9 mouse cellular contexts compared by ENCODE assay signal in the genomic region with DNA sequence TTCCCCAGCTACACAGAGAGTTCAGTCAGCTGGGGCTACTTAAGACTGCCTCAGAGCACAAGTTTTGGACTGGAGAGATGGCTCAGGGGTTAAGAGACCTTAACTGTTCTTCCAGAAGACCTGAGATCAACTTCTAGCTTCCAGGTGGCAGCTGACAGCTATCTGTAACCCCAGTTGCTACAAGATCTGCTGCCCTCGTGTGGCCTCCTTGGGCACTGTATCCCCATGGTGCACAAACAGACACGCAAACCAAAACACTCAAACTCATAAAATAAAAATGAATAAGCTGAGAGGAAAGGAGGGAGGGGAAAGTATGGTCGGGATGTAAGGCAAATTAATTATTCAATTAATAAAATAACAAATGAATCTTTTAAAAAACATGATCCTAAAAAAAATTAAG. TPM values are rescaled to one million over a fixed set of nuclear protein-coding genes. Genes with fewer than 3 reads are reported as not detected.
DNase-seq lines count a peak whose midpoint lies in the region; ATAC-seq and TF ChIP-seq lines count a peak whose summit lies in the region.
"Had no signal": no experiment of that assay in that cellular context is flagged by ENCODE, and none has a peak within 500 bp of the region (broad histone marks: within the 10 kb centered on the region; RNA-seq: fewer than 3 reads in every experiment).

No protein-coding gene starts in this region.

- WGBS in lung, postnatal 0 days = 33% methylated on average over 3 of the region's 3 CpGs

- no peak for TF ChIP-seq EP300 in lung, postnatal 0 days (IDR thresholded peaks at IDR 0.05)

- no peak overlapping the region for H3K4me3 ChIP-seq in lung, postnatal 0 days (ENCODE audit: low read depth, low read length)

- intact Hi-C loops in heart, postnatal 14 days (cut with DNase I) = no loop called here
- intact Hi-C loops in heart, postnatal 25 days (cut with DNase I) = no loop called here

- H3K4me2 ChIP-seq in lung, postnatal 0 days (replicated peaks; ENCODE audit: low read depth, low read length) = no peak overlapping the region

- no peaks in the 10 kb centered on the region for H3K4me1 ChIP-seq in lung, postnatal 0 days (ENCODE audit: insufficient read depth, low read depth, low read length)

- no peak overlapping the region for H3K9ac ChIP-seq in lung, postnatal 0 days (replicated peaks; ENCODE audit: low read depth)

- H3K27me3 ChIP-seq in lung, postnatal 0 days (replicated peaks; ENCODE audit: insufficient read depth, low read length) = no peaks in the 10 kb centered on the region

- peak; percentile 16 to 40 for DNase-seq in heart, postnatal 14 days
- no peak for DNase-seq in heart, adult 11 months
- DNase-seq in 3T3-L1 (ENCODE audit: low read depth, low spot score) (peak; percentile 43), NIH3T3 (ENCODE audit: low read depth) (peak; percentile 38)
- DNase-seq in lung, postnatal 0 days (ENCODE audit: low spot score) = no peak
- no peak for DNase-seq in heart, postnatal 25 days (ENCODE audit: low spot score)
- no peak for DNase-seq in neural tube, embryonic 10.5 days (ENCODE audit: extremely low spot score, low spot score)

- peak; percentile 67 for TF ChIP-seq CTCF in lung, postnatal 0 days (IDR thresholded peaks at IDR 0.05)

- no peaks in the 10 kb centered on the region for H3K9me3 ChIP-seq in lung, postnatal 0 days (ENCODE audit: low read length)

- H3K27ac ChIP-seq in lung, postnatal 0 days (ENCODE audit: low read length) = no peak overlapping the region

- H3K36me3 ChIP-seq in lung, postnatal 0 days (ENCODE audit: insufficient read depth, low read length) = no peaks in the 10 kb centered on the region

- ATAC-seq in lung, postnatal 0 days = no peak
- ATAC-seq in erythroid progenitor cell, adult 5-6 weeks (replicated peaks; ENCODE audit: low FRiP score, poor library complexity, severe bottlenecking) = no peak

RNA-seq across cellular contexts. Expression of a gene that starts 6.9 kb away (rescaled TPM):
- 1 to 10 TPM; 1.8 to 1.9 TPM for total RNA-seq in heart, postnatal 14 days (2021)
- 3.0 and 3.9 TPM in 2 replicates for polyA plus RNA-seq in lung, postnatal 0 days (2015; fragmentation: Nextera tagmentation; extraction: Ambion mirVana)
- not detected in 2 replicates for total RNA-seq in erythroid progenitor cell, adult 5-6 weeks (2015; ENCODE audit: low replicate concordance)
- not detected in 2 replicates for total RNA-seq in erythroid progenitor cell, adult 5-6 weeks (2017; ENCODE audit: low replicate concordance)
- total RNA-seq in heart, postnatal 25 days (2021) = 1 to 10 TPM in 1 of 2 experiments, under 1 TPM in 1; 0.78 to 1.2 TPM
- total RNA-seq: hematopoietic stem cell, adult 5-6 weeks had no signal

RNA-seq across cellular contexts. Expression of a gene that starts 34.3 kb away (rescaled TPM):
- total RNA-seq in heart, postnatal 14 days (2021) = under 1 TPM; 0.37 to 0.84 TPM
- polyA plus RNA-seq in lung, postnatal 0 days (2015; fragmentation: Nextera tagmentation; extraction: Ambion mirVana) = 1.5 and 1.7 TPM in 2 replicates
- total RNA-seq in erythroid progenitor cell, adult 5-6 weeks (2015; ENCODE audit: low replicate concordance) = not detected in 2 replicates
- not detected in 2 replicates for total RNA-seq in erythroid progenitor cell, adult 5-6 weeks (2017; ENCODE audit: low replicate concordance)
- total RNA-seq in heart, postnatal 25 days (2021) = under 1 TPM; 0.53 to 0.73 TPM
- total RNA-seq: hematopoietic stem cell, adult 5-6 weeks had no signal

RNA-seq across cellular contexts. Expression of a gene that starts 36.6 kb away (rescaled TPM):
- total RNA-seq in heart, postnatal 14 days (2021) = 1 to 10 TPM; 5.4 TPM
- 14.6 and 15.0 TPM in 2 replicates for polyA plus RNA-seq in lung, postnatal 0 days (2015; fragmentation: Nextera tagmentation; extraction: Ambion mirVana)
- 1.7 TPM in 1 of 2 replicates, not detected in the other for total RNA-seq in erythroid progenitor cell, adult 5-6 weeks (2015; ENCODE audit: low replicate concordance)
- total RNA-seq in erythroid progenitor cell, adult 5-6 weeks (2017; ENCODE audit: low replicate concordance) = 2.3 TPM in 1 of 2 replicates, not detected in the other
- 1 to 10 TPM; 4.4 to 5.0 TPM for total RNA-seq in heart, postnatal 25 days (2021)

RNA-seq across cellular contexts. Expression of a gene that starts 36.8 kb away (rescaled TPM):
- total RNA-seq in heart, postnatal 14 days (2021) = 10 to 100 TPM; 19.3 to 19.9 TPM
- 24.0 and 30.7 TPM in 2 replicates for polyA plus RNA-seq in lung, postnatal 0 days (2015; fragmentation: Nextera tagmentation; extraction: Ambion mirVana)
- total RNA-seq in erythroid progenitor cell, adult 5-6 weeks (2015; ENCODE audit: low replicate concordance) = 26.3 and 34.8 TPM in 2 replicates
- total RNA-seq in erythroid progenitor cell, adult 5-6 weeks (2017; ENCODE audit: low replicate concordance) = 25.9 and 26.0 TPM in 2 replicates
- 10 to 100 TPM; 14.9 to 17.6 TPM for total RNA-seq in heart, postnatal 25 days (2021)

Comparison
In these comparisons a context has a peak if more than half of its experiments do, and no peak if none do; other contexts are left out.
1. DNase-seq: peak in heart, postnatal 14 days (2 of 2), 3T3-L1 (single experiment) and NIH3T3 (single experiment); none in heart, adult 11 months (single experiment), lung, postnatal 0 days (single experiment), heart, postnatal 25 days (single experiment) and neural tube, embryonic 10.5 days (single experiment).